Mouse (Mus musculus): ENCODE results near the gene Clic5.
"Not testable (repeated sequence)": the region's sequence is repeated elsewhere in the genome, so short reads cannot be mapped to it uniquely, and the experiment has no call there.

The Clic5 gene

GRCm38 (mm10) chr17:44188042-44188768 lies at the start of gene Clic5:
TSS of gene Clic5 (plus strand) at chr17:44188584.
- DNase-seq (ENCODE audit: low read depth, low spot score): no peak

- DNase-seq (ENCODE audit: low read depth, low spot score): no peak
Measured at GRCm38 (mm10) chr17:44145806-44146205, 42.6 kb upstream of the Clic5 start.

- DNase-seq (ENCODE audit: low read depth, low spot score): no peak
Measured at GRCm38 (mm10) chr17:44148109-44148846, 40.1 kb upstream of the Clic5 start.

GRCm38 (mm10) chr17:44151130-44151529 lies 37.3 kb upstream of the Clic5 start:
- no peak for DNase-seq (ENCODE audit: low read depth, low spot score)

GRCm38 (mm10) chr17:44151889-44152288 lies 36.5 kb upstream of the Clic5 start:
- DNase-seq (ENCODE audit: low read depth, low spot score): no peak

- no peak for DNase-seq (ENCODE audit: low read depth, low spot score)
Measured at GRCm38 (mm10) chr17:44153871-44154270, 34.5 kb upstream of the Clic5 start.

- DNase-seq (ENCODE audit: low read depth, low spot score): no peak
Measured at GRCm38 (mm10) chr17:44155204-44155603, 33.2 kb upstream of the Clic5 start.

- DNase-seq (ENCODE audit: low read depth, low spot score): no peak
Measured at GRCm38 (mm10) chr17:44158186-44158585, 30.2 kb upstream of the Clic5 start.

GRCm38 (mm10) chr17:44160449-44160848 lies 27.9 kb upstream of the Clic5 start:
- no peak for DNase-seq (ENCODE audit: low read depth, low spot score)

- no peak for DNase-seq (ENCODE audit: low read depth, low spot score)
Measured at GRCm38 (mm10) chr17:44162514-44162913, 25.9 kb upstream of the Clic5 start.

GRCm38 (mm10) chr17:44162935-44163334 lies 25.4 kb upstream of the Clic5 start:
- DNase-seq (ENCODE audit: low read depth, low spot score): no peak

GRCm38 (mm10) chr17:44165730-44166347 lies 22.5 kb upstream of the Clic5 start:
- DNase-seq (ENCODE audit: low read depth, low spot score): no peak

- no peak for DNase-seq (ENCODE audit: low read depth, low spot score)
Measured at GRCm38 (mm10) chr17:44169676-44170075, 18.7 kb upstream of the Clic5 start.

- no peak for DNase-seq (ENCODE audit: low read depth, low spot score)
Measured at GRCm38 (mm10) chr17:44170316-44170715, 18.1 kb upstream of the Clic5 start.

- DNase-seq (ENCODE audit: low read depth, low spot score): no peak
Measured at GRCm38 (mm10) chr17:44171930-44172329, 16.5 kb upstream of the Clic5 start.

- no peak for DNase-seq (ENCODE audit: low read depth, low spot score)
Measured at GRCm38 (mm10) chr17:44173341-44173740, 15.0 kb upstream of the Clic5 start.

GRCm38 (mm10) chr17:44177291-44177690 lies 11.1 kb upstream of the Clic5 start:
- no peak for DNase-seq (ENCODE audit: low read depth, low spot score)

- no peak for DNase-seq (ENCODE audit: low read depth, low spot score)
Measured at GRCm38 (mm10) chr17:44181346-44181745, 7.0 kb upstream of the Clic5 start.

GRCm38 (mm10) chr17:44186871-44187270 lies 1.5 kb upstream of the Clic5 start:
- no peak for DNase-seq (ENCODE audit: low read depth, low spot score)

GRCm38 (mm10) chr17:44187537-44187936 lies 847 bp upstream of the Clic5 start:
- not testable (repeated sequence) for DNase-seq (ENCODE audit: low read depth, low spot score)

GRCm38 (mm10) chr17:44188769-44189145 lies 373 bp downstream of the Clic5 start:
- no peak for DNase-seq (ENCODE audit: low read depth, low spot score)

- DNase-seq (ENCODE audit: low read depth, low spot score): no peak
Measured at GRCm38 (mm10) chr17:44189696-44190095, 1.3 kb downstream of the Clic5 start.

- no peak for DNase-seq (ENCODE audit: low read depth, low spot score)
Measured at GRCm38 (mm10) chr17:44190246-44190645, 1.9 kb downstream of the Clic5 start.
